Mouse (Mus musculus) testis, postnatal 10 days (tissue): Measurements from ENCODE around the gene Stk11ip.

ENCODE experiments used
- DNase-seq: peaks from one replicate; pipeline ENCODE4 v3.0.0; 2021; ENCODE audit warnings: low spot score

The Stk11ip gene

GRCm38 (mm10) chr1:75570403-75570802 lies 49.1 kb downstream of the Stk11ip start:
- DNase-seq, result no peak

DNA sequence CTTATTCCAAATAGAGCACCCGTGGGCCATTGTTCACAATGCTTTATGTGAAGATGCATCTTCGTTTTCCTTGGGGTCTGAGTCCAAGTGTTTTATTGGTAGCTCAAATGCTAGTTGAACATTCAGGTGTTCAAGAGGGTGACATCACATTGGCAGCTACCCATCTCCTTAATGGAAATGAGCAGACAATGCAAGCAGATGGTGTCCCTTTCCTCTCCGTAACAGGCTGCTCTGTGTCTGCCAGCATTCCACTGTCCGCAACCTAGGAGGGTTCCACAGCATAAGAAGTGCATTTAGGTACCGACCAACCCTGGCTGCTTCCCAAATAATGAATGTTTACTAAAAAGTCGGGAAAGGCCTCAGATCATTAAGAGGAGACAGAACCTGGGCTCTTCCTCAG lies 51.4 kb downstream of the Stk11ip start:
- DNase-seq, result no peak

- DNase-seq, result no peak
Measured at GRCm38 (mm10) chr1:75573715-75574114, 52.4 kb downstream of the Stk11ip start.

GRCm38 (mm10) chr1:75574476-75575310 lies 53.4 kb downstream of the Stk11ip start:
- DNase-seq, result no peak

GRCm38 (mm10) chr1:75581936-75582624 lies 60.8 kb downstream of the Stk11ip start:
- no peak for DNase-seq

- DNase-seq, result no peak
Measured at GRCm38 (mm10) chr1:75582625-75582956, 61.3 kb downstream of the Stk11ip start.

GRCm38 (mm10) chr1:75583034-75583433 lies 61.7 kb downstream of the Stk11ip start:
- DNase-seq, result no peak

DNA sequence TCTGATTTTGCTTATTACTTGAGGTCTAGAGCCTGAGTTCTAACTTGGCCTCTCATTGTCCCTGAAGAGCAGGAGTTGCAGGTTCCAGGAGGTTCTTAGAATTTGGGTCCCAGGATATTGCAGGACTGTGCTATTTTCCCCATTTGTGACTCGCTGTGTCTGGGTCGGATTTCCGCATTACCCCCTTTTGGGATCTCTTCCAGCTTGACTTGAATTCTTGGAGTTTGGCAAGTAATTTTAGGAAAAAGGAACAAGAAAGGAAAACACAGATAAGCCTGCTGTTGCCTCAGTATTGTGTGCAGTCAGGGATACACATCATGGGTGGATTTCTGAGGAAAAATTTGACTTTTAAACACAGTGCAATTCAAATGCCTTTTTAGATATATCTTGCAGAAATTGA lies 65.5 kb downstream of the Stk11ip start:
- no peak for DNase-seq
